Mouse (Mus musculus) liver, postnatal 0 days (tissue): ENCODE measurements around the gene 3110082I17Rik.

Source experiments
- CTCF ChIP-seq: sonication (generic); IDR thresholded peaks from 2 replicates; pipeline ENCODE4 v1.5.1; 2016; ENCODE audit warnings: antibody characterized with exemption, low read depth
- EP300 ChIP-seq: IDR thresholded peaks from 2 replicates; pipeline ENCODE4 v1.6.1; 2016; ENCODE audit warnings: antibody characterized with exemption, low read depth, mild to moderate bottlenecking

DNA sequence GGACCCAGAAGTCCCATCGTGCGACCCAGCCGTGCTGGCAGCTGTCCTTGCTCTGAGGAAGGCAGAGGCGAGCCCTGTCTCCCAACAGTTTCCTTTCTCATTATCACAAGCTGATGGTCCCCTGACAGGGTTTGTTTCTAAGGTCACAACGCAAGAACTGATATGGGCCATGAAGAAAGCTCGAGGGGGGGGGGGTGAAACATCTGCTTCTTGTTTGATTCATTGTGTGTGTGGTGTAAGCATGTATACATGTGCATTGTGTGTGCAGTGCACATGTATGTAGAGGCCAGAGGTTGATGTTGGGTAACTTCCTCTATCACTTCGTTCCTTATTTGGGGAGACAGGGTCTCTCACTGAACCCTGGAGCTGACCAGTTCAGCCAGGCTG lies 132.7 kb downstream of the 3110082I17Rik start:
- TF ChIP-seq CTCF (no peak), EP300 (no peak)
